Mouse (Mus musculus): Measurements from ENCODE around the gene Ovol2.

DNA sequence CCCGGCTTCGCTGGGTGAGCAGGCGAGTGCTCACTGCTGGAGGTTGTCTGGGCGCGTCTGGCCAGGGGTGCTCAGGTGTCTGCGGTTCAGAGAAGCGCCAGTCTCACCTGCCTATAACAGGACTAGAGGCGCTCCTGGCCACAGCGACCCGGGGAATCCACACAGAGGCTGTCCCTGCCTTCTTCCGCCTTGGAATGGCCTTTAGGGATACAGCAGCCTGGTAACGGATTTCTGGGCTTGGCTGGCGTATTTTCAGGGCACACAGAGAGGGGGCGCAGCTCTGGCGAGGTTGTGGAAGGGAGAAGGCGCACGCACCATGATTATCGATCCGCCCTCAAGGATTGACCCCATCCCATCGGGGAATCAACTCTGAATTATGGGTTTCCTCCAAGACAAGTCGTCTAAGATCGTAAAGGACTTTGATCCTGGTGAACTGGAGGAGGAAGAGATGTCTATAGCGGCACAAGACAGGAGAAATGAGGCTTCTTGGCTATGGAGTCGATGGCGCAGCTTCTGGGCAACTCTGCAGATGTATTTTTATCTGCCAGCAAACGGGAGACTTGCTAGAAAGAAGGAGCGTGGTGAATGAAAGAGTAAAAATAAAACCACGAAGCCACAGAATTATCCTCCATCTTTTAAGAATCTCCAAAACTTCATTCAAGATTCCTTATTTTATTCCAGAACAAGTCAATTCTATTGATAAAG, 1.3 kb upstream of the Ovol2 start:
- TF ChIP-seq CTCF (IDR thresholded peaks at IDR 0.05) (0 out of 2 replicates have a peak, but pooled peaks have one; percentile 2), POLR2A (IDR thresholded peaks at IDR 0.05; ENCODE audit: insufficient read depth, low read depth, low read length) (no peak), EP300 (IDR thresholded peaks at IDR 0.05; ENCODE audit: insufficient read depth, low read depth, low read length) (no peak)

All from heart, adult 2 months (tissue).